Mouse (Mus musculus): ENCODE results near the gene Eepd1.
"Not testable (repeated sequence)": the region's sequence is repeated elsewhere in the genome, so short reads cannot be mapped to it uniquely, and the experiment has no call there.

Eepd1 gene

DNA sequence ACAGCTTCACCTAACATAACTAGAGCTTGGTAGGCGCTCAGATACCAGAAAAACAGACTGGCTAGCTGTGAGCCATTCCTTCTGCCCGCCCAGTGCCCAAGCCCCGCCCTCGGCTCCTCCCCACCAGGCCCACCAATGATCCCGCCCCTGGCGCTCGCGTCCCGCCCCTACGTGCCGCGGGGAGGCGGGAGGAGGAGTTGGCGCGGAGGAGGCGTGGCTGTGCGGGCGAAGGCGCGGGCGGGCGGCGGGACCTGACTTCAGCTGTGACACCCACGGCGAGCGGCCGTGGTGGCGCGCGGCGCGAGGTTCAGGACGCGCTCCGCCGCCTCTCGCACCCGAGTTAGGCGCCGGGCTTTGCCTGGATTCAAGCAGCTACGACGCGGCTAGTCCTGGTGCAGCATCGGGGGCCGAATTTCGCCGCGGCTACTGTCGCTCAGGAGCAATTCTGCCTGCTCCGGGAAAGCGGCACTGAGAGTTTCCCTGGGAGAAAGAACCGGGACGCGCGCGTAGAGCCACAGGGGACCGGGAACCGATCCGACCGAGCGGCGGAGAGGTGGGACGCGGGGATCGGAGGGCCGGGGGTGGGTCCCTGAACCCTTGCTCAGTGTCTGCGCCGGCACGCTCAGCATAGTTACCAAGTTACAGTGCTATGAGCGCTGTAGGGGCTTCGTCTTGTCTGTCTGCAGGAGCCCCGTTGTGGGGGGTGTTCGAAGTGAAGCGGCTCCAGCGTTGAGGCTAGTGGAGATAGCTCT, at the start of gene Eepd1:
Gene Eepd1 (plus strand): TSS at position 204 of the 752 bp plus-strand sequence.
- DNase-seq (ENCODE audit: low read depth, low spot score), result peak; percentile 86

DNA sequence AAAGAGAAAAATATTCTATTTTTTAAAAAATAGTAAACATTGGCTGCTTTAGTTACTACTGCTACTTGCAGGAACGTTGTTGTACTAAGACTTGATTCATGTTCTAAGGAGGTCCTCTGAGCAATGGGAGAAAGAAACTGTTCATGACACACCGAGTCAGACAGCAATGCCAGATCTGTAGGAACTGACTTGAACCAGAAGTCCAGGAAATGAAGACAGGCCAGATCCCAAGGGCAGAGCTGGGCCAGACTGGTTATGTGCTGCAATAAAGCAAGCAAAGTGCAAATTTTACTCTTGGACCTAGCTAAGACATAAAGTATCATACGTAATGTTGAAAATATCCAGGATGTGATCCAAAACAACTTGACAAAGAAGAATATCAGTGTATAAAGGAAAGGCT, 42.5 kb upstream of the Eepd1 start:
- no peak for DNase-seq (ENCODE audit: low read depth, low spot score)

DNA sequence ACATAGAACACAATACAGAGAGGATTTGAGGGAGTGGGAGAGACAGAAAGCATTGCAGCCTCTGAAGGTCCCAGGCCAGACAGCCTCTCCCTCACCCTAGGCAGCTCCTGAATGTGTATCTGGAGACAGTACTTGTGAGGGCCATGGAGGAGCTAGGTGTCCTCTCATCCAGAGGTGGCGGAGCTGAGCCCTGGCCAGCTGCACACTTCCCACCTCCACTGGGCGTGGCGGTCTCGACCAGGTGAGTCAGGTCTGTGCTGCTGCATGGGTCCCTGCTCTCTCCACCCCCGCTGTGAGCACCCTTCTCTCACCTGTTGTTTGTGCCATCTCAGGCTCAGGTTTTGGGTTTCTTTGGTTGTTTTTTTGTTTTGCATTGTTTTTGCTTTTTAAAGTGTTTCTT, 41.3 kb upstream of the Eepd1 start:
- not testable (repeated sequence) for DNase-seq (ENCODE audit: low read depth, low spot score)

DNA sequence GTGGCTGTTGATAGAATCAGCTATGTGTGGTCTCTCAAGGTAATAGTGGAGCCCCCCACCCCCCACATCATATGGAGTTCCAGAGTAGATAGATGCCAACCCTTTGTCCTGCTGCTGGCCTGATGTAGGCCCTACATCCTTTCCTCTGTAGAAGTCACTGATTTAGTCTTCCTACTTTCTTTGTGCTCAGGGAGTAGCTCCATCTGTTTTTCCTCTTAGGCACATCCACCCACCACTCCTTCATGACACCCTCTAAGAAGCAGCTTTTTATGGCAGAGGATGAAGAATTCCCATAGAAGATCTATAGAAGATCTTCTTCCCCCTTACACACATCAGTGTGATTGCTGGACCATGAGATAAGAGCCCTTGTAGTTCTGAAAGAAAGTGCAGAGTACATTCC, 39.3 kb upstream of the Eepd1 start:
- no peak for DNase-seq (ENCODE audit: low read depth, low spot score)

DNA sequence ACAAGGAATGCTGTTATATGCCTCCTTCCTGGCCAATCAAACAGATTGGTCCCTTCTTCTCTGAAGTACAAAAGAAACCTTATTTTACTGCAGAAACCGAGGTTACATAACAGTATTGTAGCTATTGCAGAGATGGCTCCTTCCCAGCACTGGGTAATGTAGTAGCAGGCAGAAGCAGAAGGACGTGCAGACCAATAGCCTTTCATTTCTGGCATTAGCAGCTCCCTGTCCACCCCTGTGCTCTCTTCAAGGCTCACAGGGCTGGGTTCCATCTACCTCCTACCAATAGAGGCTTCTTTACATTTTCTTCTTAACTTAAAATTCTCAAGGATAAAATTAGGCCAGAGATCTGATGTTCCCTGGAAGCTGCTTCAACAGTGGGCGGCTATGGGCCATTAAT, 38.3 kb upstream of the Eepd1 start:
- no peak for DNase-seq (ENCODE audit: low read depth, low spot score)

DNA sequence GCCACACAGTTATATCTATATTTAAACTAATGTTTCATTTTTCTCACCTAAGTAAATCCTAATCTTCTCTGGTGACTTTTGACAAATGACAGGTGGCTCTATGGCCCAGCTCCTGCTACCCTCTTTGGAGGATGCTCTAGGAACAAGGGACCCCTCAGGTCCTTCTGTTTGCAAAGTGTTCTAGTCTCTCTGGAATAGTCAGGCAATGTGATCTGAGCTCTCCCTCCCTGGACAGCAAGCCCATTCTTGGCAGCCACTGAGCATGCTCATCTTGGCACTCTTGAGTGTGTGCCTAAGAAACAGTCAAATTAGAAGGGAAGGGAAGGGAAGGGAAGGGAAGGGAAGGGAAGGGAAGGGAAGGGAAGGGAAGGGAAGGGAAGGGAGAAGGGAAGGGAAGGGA, 37.8 kb upstream of the Eepd1 start:
- DNase-seq (ENCODE audit: low read depth, low spot score), result no peak

DNA sequence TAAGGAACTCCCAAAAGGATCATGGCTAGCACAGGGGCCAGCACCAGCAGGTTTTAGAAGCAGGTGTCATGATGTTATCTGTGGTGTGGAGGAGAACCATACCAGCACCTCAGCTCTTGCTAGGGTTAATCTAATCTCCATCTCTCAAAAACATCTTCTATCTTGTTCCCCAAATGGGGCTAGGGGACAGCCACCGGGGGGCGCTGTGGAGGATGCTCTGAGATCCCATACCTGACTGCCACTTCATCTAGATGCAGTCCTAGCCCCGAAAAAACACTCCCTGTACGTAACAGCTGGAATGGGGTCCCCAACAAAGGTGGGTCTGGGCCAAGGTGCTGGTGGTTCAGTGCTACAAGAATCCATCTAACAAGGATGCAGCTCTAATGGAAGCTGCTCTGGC, 31.0 kb upstream of the Eepd1 start:
- DNase-seq (ENCODE audit: low read depth, low spot score), result no peak

DNA sequence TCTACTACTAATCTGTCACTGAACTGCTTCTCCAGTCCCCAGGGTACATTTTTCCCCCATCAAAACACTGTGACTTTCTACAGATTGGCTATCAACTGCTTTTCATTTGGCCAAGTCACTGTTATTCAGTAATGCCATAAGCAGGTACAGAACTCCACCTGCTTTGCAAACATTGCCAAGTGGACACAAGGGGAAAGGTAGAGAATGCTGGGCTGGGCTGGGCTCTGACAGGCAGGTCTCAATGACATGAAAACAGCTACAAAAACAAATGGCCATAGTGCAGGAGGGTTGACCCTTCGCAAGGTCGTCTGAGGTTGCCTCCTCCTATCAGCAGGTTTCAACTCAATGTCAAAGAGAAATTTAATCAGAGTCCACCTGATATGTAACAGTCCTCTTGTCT, 26.3 kb upstream of the Eepd1 start:
- DNase-seq (ENCODE audit: low read depth, low spot score), result no peak

DNA sequence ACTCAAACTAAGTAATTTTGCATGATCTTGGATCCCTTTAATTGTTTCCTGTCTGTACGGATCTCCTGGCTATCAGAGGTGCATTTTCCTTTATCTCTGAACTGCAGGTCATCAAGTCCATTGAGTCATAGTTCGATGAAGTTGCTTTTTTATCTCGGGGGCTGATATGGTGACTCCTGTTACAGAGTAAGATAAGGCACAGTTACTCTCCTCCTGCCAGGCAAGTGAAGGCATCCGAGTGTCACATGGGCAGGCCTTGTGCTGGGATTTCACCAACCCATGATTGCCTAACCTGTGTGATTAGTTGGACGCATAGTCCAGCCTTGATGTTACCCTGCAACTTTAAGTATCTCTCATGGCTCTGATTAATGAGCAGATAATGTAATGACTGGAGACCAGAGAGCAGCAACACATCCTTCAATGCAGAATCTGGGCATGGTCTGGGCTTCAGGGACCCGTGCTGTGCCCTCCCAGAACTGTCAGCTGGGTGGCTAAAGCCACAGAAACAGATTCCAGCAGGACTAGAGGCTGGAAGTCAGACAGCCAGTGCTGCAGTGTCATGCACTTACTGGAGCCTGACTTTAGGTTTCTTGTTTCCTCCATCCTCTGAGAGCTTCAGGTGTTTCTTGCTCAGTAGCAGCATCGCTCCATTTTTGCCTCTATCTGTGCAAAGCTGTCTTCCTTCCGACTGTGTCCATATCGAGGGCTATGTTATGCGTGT, 20.4 kb upstream of the Eepd1 start:
- DNase-seq (ENCODE audit: low read depth, low spot score), result no peak

DNA sequence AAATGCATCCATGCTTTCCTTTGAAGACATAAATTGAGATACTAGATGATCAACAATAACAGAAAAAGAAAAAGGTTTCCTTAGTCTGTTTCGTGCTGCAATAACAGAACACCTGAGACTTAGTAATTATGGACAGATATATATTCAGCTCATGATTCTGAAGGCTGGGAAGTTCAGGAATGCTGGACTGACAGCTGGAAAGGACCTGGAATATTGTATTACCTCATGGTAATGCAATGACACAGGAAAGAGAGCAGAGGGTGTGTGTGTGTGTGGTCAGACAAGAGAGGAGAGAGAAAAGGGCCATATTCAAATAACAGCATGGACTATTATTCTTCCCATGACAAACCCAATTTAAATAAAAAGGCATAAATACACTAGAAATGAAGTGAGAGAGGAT, 17.0 kb upstream of the Eepd1 start:
- no peak for DNase-seq (ENCODE audit: low read depth, low spot score)

DNA sequence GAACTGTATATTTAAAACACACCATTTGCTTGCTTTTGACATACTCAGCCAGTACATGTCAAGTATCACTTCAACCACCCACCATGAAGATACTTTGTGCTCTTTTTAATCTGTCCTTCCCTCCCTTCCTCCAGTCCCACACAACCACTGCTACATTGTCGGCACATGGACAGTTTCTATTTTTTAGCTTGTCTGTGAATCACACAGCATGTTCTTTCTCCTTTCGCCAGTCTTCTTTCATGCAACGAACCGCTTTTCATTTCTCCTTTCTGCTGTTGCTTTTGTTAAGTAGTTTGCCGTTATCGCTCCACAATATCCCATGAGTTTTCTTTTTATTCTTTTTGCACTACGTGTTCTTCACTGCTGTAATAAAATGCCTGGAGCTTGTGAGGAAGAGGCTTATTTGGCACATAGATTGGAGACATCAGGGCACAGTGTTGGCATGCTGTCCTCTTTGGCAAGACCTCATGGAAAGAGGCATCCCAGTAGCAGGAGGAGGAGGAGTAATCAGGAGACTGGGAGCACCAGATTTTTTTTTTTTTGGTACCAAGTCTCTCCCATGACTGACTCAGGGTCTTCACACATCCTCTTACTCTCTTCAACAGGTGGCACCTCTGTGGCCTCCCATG, 1.8 kb upstream of the Eepd1 start:
- DNase-seq (ENCODE audit: low read depth, low spot score), result no peak

DNA sequence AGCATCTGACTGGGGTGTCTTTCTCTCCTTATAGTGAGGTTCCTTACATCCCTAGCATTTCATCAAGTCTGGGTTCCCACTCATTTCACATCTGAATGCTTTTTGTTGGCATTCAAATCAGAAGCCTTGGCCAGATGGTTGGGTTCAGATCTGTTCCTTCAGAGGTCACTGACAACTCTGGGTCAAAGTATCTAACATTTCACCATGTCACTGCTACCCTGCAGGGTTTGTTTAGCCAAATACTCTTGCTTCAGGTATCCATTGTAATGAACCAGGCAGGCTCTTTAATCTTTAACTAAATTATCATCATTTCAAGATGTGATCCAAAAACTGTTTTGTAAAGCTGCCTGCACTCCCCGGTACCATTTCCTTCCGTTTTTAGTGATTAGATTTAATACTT, 671 bp upstream of the Eepd1 start:
- DNase-seq (ENCODE audit: low read depth, low spot score), result no peak

DNA sequence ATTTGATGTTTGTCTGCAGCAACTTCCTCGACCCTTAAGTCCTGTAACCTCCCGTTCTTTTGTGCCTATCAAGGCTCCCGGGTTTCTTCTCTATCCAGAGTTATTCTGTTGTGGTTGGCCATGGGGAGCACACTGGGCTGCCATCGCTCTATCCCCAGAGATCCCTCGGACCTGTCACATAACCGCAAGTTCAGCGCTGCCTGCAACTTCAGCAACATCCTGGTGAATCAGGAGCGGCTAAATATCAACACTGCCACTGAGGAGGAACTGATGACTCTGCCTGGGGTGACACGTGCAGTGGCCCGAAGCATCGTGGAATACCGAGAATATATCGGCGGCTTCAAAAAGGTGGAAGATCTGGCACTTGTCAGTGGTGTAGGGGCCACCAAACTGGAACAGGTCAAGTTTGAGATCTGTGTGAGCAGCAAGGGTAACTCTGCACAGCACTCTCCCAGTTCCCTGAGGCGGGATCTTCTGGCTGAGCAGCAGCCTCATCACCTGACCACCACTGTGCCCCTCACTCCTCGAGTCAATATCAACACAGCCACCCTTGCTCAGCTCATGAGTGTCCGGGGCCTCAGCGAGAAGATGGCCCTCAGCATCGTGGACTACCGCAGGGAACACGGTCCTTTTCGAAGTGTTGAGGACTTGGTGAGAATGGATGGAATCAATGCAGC, 1.1 kb downstream of the Eepd1 start:
- no peak for DNase-seq (ENCODE audit: low read depth, low spot score)

DNA sequence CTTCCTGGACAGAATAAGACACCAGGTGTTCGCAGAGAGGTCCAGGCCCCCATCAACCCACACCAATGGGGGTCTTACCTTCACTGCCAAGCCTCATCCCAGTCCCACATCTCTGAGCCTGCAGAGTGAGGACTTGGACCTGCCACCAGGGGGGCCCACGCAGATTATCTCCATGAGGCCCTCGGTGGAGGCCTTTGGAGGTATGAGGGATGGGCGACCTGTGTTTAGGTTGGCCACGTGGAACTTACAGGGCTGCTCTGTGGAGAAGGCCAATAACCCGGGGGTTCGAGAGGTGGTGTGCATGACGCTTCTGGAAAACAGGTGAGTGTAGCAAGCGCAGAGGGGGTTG, 1.6 kb downstream of the Eepd1 start:
- DNase-seq (ENCODE audit: low read depth, low spot score), result no peak

DNA sequence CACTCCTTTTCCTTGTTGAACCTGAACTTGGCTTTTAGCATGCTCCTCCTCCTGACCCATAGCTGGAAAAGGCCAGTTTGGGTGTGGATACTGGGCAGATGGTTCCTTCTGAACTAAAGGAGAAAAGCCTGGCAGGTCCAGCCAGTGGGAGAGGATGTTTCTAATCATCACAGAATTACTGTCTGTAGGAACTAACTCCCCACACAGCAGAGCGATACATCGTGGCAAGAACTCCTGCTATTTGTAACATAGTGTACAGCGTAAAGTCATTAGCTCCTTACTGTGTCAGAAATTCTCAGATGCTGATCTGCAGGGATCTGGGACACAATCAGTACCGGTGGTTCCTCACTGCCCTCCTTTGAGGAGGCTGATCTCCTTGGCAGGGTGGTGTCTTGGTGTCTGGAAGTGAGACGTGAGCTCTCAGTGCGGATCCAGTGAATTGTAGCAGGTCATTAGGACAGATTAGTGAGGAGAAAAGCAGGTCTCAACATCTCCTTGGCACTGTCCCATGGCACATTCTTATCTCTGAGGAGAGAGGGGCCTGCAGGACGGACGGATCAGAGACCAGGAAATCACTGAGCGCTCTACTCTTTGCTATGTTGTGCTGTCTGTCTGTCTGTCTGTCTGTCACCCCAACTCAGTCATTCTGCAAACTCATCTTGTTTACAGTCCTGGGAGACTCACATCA, 2.7 kb downstream of the Eepd1 start:
- no peak for DNase-seq (ENCODE audit: low read depth, low spot score)

DNA sequence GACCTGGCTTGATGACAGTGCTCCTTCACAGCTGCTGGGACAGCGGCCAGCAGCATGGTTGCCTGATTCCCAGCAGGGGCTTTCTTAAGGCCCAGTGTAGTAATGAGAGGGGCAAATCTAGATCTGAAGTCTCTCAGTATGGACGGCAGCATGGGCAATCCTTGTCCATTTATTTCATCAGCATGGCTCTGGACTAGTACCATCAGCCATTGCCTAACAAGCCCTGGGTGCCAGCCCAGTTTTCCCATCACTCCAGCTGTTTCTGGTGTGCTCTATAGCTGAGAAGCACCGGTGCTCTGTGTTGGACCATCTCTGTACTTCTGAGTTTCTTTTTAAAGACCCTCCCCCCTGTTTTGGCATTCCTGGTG, 3.3 kb downstream of the Eepd1 start:
- no peak for DNase-seq (ENCODE audit: low read depth, low spot score)

DNA sequence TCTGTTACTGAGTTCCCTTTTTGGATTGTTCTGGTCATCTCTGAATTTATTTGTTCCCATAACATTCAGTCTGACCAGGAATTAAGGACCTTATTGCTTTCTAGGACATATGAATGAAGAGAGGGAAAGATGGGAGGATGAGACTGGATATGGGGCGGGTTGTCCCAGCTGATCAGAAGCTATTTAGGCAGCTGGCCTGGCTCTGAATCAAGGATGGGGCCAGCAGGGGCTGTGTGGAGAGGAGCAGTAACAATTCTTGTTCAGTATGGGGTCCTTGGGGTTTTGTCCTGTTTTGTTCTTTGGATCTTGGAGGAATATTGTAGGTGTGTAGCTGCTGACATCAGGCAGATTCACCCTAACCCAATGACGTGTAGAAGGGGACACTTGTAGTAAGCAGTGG, 3.7 kb downstream of the Eepd1 start:
- DNase-seq (ENCODE audit: low read depth, low spot score), result no peak

DNA sequence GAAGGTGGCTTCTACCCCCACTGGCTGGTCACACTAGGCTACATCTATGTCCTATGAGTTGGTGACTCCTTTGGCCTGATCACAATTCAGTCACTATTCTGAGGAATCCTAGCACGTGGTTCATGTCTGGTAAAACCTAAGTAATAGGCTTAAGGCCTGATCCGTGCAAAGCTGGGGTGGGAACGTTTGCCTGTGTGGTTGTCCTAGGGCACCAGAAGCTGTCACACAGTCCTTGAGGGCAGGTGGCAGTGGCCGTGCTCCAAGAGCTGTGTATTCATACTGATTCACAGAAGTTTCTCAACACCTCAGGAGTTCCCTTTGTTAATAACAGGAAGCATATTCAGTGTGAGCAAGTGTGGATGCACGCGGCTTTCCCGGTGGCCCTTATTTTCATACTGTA, 4.1 kb downstream of the Eepd1 start:
- no peak for DNase-seq (ENCODE audit: low read depth, low spot score)

DNA sequence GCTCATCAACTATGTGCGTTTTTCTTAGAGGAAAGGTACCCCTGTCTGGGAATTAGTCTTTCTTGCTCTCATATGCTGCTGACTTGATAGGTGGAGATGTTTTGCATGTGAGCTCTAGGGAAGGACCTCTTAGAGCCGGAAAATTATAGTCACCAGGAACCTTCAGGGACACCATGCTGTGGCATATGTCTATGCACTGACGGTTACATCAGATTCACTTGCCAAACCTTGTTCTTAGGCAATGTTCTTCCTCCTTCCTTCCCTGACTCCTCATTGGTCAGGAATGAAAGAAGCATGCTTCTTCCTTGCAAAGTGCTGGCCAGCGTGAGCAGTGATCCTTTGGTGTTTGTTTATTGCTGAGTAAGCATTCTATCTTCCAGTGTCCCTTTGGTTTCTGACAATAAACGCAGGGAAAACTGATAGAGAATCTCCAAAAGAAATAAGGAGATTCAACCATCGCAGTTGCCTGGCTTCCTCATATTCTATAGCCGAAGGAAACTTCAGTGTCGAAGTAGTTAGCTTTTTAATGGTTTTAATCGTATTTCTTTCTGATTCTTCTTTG, 5.0 kb downstream of the Eepd1 start:
- no peak for DNase-seq (ENCODE audit: low read depth, low spot score)

DNA sequence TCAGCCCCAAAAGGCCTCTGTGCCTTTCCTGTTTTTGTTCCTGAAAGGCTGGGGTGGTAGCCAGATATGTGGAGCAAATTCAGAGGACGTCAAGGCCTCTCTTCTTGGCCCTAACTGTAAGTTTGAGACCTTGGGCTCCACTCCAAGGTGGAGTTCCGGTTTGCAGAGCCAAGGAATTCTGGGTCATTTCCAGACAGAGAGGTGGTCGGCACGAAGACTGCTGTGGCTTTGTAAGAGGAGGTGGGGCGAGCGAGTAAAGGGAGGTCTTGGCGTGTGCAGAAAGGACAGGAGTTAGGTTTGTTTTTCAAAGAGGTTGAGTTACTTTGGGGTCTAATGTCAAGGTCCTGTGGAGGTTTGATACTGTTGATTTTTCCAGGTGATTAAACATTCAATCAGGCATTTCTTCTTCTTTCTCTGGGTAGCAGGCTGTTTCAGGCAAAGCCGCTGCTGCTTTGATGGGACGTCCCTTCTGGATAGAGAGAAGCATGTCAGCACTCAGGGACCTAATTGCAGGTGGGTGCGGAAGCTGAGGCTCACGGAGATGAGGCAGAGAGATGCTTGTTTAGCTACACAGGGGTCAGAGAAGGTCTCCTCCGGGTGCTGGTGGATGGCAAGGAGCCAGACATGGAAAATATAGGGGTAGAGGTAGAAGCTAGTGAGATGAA, 6.2 kb downstream of the Eepd1 start:
- no peak for DNase-seq (ENCODE audit: low read depth, low spot score)

DNA sequence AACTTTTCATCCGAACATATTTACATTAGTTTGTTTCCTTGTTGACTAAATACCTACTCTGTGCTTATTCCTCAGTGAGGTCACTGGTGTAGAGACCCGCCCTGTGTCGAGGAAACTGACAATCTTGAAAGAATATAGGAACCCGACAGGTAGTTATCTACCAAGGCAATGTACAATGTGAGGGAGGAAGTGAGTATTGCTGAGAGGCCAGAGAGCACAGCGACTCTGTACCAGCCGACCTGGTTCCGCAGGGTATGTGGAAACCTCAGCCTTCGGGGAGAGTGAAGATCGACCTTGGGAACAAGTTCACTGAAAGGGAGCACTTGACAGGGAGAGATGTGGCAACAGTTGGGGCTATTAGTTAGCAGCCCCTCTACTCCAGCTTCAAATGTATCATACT, 7.2 kb downstream of the Eepd1 start:
- no peak for DNase-seq (ENCODE audit: low read depth, low spot score)
